Mouse (Mus musculus) midbrain, postnatal 0 days (tissue): Measurements from ENCODE around the gene B3gnt2. TPM values are rescaled to one million over a fixed set of nuclear protein-coding genes. Genes with fewer than 3 reads are reported as not detected.

Experiments used
- ATAC-seq: fragments of 200-750 bp; cut with Nextera tagmentation; 2 replicates; pipeline ENCODE4 v1.8.0; 2017; ENCODE audit warnings: moderate number of reproducible peaks, mild to moderate bottlenecking, moderate TSS enrichment, moderate library complexity; ENCODE audit not compliant: low FRiP score
- DNase-seq: peaks from one replicate; pipeline ENCODE4 v3.0.0-alpha.2; 2015; ENCODE audit warnings: low spot score
- H3K27ac ChIP-seq: fragments of 300-500 bp; sonication (generic); 2 replicates; pipeline ENCODE4 v1.5.1; 2014; ENCODE audit warnings: low read depth, mild to moderate bottlenecking, low read length, mixed read lengths
- H3K27me3 ChIP-seq: fragments of 300-500 bp; sonication (generic); 2 replicates; pipeline ENCODE4 v1.6.1; 2014; ENCODE audit warnings: low read length, control low read depth, mixed read lengths; ENCODE audit not compliant: insufficient read depth
- H3K36me3 ChIP-seq: fragments of 300-500 bp; sonication (generic); 2 replicates; pipeline ENCODE4 v1.6.1; 2014; ENCODE audit warnings: low read length, control low read depth, mixed read lengths; ENCODE audit not compliant: insufficient read depth
- H3K4me1 ChIP-seq: fragments of 300-500 bp; sonication (generic); 2 replicates; pipeline ENCODE4 v1.6.1; 2014; ENCODE audit warnings: mild to moderate bottlenecking, control low read depth, antibody characterized with exemption, low read length, mixed read lengths; ENCODE audit not compliant: insufficient read depth
- H3K4me2 ChIP-seq: fragments of 300-500 bp; sonication (generic); 2 replicates; pipeline ENCODE4 v1.6.1; 2014; ENCODE audit warnings: low read depth, mild to moderate bottlenecking, low read length, mixed read lengths; ENCODE audit not compliant: poor library complexity, severe bottlenecking
- H3K4me3 ChIP-seq: fragments of 300-500 bp; sonication (generic); 2 replicates; pipeline ENCODE4 v1.5.1; 2014; ENCODE audit warnings: low read depth, mild to moderate bottlenecking, low read length, moderate library complexity
- H3K9ac ChIP-seq: fragments of 300-500 bp; sonication (generic); replicated peaks from 2 replicates; pipeline ENCODE4 v1.6.1; 2014; ENCODE audit warnings: mild to moderate bottlenecking, low read length, moderate library complexity, mixed read lengths; ENCODE audit not compliant: poor library complexity, severe bottlenecking
- H3K9me3 ChIP-seq: fragments of 300-500 bp; sonication (generic); 2 replicates; pipeline ENCODE4 v1.6.1; 2016; ENCODE audit warnings: low read length, control low read depth
- CTCF ChIP-seq: IDR thresholded peaks from 2 replicates; pipeline ENCODE4 v1.5.1; 2016; ENCODE audit warnings: antibody characterized with exemption, mild to moderate bottlenecking
- WGBS: fragments of 180-500 bp; shearing (Covaris S2); extraction: QIAGEN DNeasy Blood & Tissue Kit; methylation state at CpG from one replicate; pipeline ENCODE4 v1.1.7; 2014; 5-methylcytosine and 5-hydroxymethylcytosine counted together
- polyA plus RNA-seq: library from polyadenylated mRNA; unstranded; fragments of >200 nt; fragmentation: Nextera tagmentation; extraction: Ambion mirVana; gene quantifications from 2 replicates; pipeline ENCODE4 v1.2.1, GENCODE M21; 2015
- total RNA-seq: library from RNA; depleted of rRNA; stranded (reverse); fragments of >200 nt; gene quantifications from 2 replicates; pipeline ENCODE4 v1.2.3, GENCODE M21; 2014

B3gnt2 gene
- total and polyA plus RNA-seq, 2 experiments from 2014 or later, result 2.0 to 6.2 TPM

DNA sequence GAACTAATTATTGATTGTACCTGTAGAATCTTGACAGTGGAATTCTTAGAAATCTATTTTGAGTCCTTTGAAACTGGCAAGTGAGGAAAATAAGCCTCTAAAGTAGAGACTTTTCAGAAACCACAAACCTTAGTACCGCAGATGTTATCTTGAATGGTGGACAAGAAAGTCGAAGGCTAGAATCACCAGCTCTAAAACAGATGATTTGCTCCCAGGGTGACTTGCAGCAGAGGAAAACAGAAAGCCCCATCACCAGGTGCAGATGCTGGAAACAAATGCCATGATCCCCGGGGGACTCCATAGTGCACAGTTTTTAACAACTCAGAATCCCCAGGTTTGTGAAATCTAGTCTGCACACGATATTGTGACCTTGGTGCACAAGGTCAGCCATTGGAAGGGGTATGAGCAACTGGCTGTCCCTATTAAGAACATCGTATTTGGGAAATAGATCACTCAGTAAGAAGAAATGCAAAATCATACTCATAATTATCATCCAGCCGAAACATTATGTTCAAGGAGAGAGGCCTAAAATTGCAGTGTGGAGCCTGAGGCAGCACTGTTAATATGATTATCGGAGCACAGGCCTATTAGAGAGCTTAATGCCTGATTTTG, 5.0 kb upstream of the B3gnt2 start:
- DNase-seq, result no peak
- Histone ChIP-seq H3K9me3 (no peaks in the 10 kb centered on the region), H3K9ac (no peak overlapping the region), H3K4me3 (no peak overlapping the region), H3K27me3 (peaks cover 12% of the 10 kb centered on the region), H3K4me1 (no peaks in the 10 kb centered on the region), H3K4me2 (no peak overlapping the region), H3K27ac (no peak overlapping the region), H3K36me3 (no peaks in the 10 kb centered on the region)
- no peak for TF ChIP-seq CTCF
- ATAC-seq, result no peak
- WGBS, result 73% methylated on average over 7 of the region's 7 CpGs

DNA sequence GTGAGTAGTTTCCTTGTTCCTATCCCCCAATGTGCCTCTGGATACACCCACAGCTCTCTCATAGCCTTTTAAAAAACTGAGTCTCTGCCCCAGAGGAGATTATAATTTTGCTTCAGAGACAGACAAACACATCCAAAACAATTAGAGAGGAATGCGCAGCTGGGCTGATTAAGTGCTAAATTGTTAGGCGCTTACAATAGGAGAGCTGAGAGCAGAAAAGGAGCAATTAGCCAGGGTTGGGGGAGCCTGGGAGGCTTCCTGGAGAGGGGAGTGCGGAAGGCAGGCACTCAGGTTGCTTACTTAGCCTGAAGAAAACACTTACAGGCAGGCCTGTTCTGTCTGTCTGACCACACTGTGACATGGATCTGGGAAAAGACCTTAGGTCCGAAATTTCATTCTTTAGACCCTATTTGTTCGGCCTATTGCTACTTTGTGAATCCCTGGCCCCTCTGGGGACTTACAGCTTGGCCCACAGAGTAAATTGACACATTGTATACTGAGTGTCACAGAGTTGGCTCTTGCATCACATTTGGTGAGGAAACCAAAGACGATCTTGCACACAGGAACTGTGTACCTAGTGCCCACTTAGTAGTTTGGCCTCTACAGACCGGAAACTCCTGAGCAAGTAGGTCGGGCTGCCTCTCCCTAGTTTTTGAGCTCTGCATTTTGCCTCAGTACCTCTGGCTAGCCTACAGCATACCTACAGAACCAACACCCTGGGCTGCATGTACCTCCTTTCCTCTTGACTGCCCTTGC, 3.7 kb upstream of the B3gnt2 start:
- Histone ChIP-seq H3K4me1 (peaks cover 4% of the 10 kb centered on the region; the same call in 1 of the 2 replicates), H3K27ac (no peak overlapping the region), H3K4me2 (no peak overlapping the region), H3K9ac (no peak overlapping the region), H3K9me3 (no peaks in the 10 kb centered on the region), H3K36me3 (no peaks in the 10 kb centered on the region), H3K27me3 (peaks cover 25% of the 10 kb centered on the region), H3K4me3 (no peak overlapping the region)
- TF ChIP-seq CTCF, result no peak
- no peak for ATAC-seq
- DNase-seq, result no peak
- WGBS, result 59% methylated on average over 8 of the region's 8 CpGs

DNA sequence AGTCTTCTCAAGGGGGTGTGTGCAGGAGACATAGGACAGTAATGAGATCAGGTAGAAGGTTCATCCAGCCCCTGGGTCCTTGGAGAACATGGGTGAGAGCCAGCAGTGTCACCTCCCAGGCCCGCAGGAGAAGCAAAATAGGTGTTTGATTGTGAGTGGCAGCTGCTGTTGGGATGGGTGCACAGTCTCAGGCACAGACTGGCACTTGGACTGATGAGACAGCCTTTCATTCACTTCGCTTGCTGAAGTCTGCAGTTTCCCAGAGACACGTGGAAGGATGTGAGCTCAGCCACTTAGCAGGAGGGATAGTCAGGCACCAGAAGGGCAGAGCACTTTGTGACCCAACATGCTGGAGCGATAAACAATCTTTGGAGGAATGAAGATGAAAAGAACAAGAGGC, 2.8 kb upstream of the B3gnt2 start:
- Histone ChIP-seq H3K36me3 (no peaks in the 10 kb centered on the region), H3K4me3 (no peak overlapping the region), H3K27ac (no peak overlapping the region), H3K4me1 (peaks cover 7% of the 10 kb centered on the region; the same call in 1 of the 2 replicates), H3K9ac (no peak overlapping the region), H3K9me3 (no peaks in the 10 kb centered on the region), H3K27me3 (peaks cover 25% of the 10 kb centered on the region), H3K4me2 (no peak overlapping the region)
- no peak for ATAC-seq
- WGBS, result 60% methylated on average over 4 of the region's 4 CpGs
- no peak for TF ChIP-seq CTCF
- DNase-seq, result no peak

DNA sequence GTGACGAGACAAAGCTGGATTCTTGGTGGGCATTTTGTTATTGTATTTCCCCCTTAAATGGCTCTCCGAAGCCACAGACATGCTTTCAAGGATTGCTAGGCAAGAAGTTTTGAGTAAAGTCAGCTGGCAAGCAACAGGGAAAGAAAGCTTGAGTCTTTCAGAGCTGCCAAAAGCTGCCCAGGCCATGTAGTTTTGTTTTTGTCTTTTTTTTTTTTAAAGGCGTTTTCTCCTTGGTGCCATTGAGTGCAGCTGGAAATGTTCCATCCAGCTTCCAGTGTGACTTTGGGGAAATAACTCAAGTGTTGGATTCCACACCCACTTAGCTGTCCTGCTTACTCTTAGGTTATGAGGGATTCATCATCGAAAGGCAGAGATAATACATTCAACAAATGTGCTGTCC, 554 bp upstream of the B3gnt2 start:
- no peak for TF ChIP-seq CTCF
- H3K9me3 ChIP-seq, result no peaks in the 10 kb centered on the region
- WGBS, result 61% methylated on average over 4 of the region's 4 CpGs
- DNase-seq (peak; percentile 46), ATAC-seq (no peak)
- H3K27ac ChIP-seq, result no peak overlapping the region
- H3K9ac ChIP-seq, result no peak overlapping the region
- no peak overlapping the region for H3K4me3 ChIP-seq
- no peak overlapping the region for H3K4me2 ChIP-seq
- H3K27me3 ChIP-seq, result peaks cover 41% of the 10 kb centered on the region
- peaks cover 14% of the 10 kb centered on the region; the same call in 1 of the 2 replicates for H3K4me1 ChIP-seq
- H3K36me3 ChIP-seq, result no peaks in the 10 kb centered on the region

DNA sequence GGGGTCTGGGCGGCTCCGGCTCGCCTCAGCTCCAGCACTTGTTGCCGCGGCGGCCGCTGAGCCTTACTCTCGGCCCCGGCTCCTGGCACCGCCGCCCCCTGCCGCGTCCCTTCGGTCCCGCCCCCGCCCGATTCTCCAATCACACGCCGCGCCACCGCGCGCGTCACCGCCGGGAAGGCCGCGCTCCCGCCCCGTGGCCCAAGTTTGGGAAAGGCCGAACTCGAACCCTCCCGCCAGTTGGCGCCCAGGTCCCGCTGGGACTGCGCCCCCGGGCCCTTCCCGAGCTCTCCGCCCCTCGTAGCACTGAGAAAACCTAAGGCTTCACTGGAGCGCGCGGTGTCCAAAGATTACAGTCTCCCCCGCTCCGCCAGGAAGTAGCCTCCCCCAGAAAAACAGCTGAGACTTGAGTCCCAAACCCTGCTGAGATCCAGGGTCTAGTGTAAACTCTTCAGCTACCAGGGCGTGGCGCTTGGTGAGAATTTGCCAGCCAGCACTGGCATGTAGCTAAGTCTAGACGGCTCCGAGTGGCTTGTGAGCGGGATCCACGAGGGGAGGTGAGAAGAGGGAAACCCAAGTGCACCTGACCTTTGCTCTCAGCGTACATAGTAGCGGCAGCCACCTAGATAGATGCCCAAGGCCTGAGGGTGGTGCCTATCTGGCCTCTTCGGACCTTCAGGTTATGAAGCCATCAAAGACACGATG, 977 bp downstream of the B3gnt2 start:
- H3K27me3 ChIP-seq, result peaks cover 41% of the 10 kb centered on the region
- ATAC-seq (peak; percentile 84), DNase-seq (peak; percentile 79)
- peaks cover 14% of the 10 kb centered on the region; the same call in 1 of the 2 replicates for H3K4me1 ChIP-seq
- H3K4me2 ChIP-seq, result peak overlapping the region; percentile 77
- H3K4me3 ChIP-seq, result peak overlapping the region; percentile 78
- H3K9ac ChIP-seq, result peak overlapping the region; percentile 56
- peak overlapping the region; percentile 6; the same call in 1 of the 2 replicates for H3K27ac ChIP-seq
- peak; percentile 30 for TF ChIP-seq CTCF
- WGBS, result 1% methylated on average over 51 of the region's 55 CpGs
- H3K9me3 ChIP-seq, result no peaks in the 10 kb centered on the region
- no peaks in the 10 kb centered on the region for H3K36me3 ChIP-seq

DNA sequence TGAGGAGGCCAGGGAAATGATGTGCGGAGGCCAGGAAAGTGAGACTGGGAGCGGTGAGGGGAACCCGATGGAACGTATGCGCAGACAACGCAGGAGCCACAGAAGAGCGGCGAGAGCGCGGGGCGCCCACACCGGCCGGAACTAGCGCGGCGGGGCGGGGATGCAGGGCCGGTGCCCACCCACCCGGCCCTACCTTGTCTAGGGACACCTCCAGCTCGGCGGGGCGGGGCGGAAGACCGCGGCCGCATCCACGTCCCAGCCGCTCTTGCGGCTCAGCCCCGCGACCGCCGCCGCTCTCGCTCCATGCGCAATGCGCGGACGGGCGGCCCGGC, 1.5 kb downstream of the B3gnt2 start:
- ATAC-seq, result peak; percentile 73; the same call in 1 of the 2 replicates
- no peak for DNase-seq
- Histone ChIP-seq H3K27me3 (peaks cover 41% of the 10 kb centered on the region), H3K36me3 (no peaks in the 10 kb centered on the region), H3K9me3 (no peaks in the 10 kb centered on the region), H3K27ac (no peak overlapping the region; the same call in 1 of the 2 replicates), H3K4me1 (peaks cover 14% of the 10 kb centered on the region; the same call in 1 of the 2 replicates), H3K9ac (peak overlapping the region; percentile 56), H3K4me3 (peak overlapping the region; percentile 78), H3K4me2 (peak overlapping the region; percentile 77)
- TF ChIP-seq CTCF, result no peak
- 2% methylated on average over 12 of the region's 41 CpGs for WGBS
